Mouse (Mus musculus) spleen, adult 2 months (tissue): Measurements from ENCODE around the gene Gm10338. TPM values are rescaled to one million over a fixed set of nuclear protein-coding genes. Genes with fewer than 3 reads are reported as not detected.
"Not testable (repeated sequence)": the region's sequence is repeated elsewhere in the genome, so short reads cannot be mapped to it uniquely, and the experiment has no call there.

Source experiments
- DNase-seq, 2 experiments: peaks; one replicate each; pipeline versions ENCODE4 v3.0.0 to v3.0.0-alpha.2; 2012 to 2021; ENCODE audit warnings: low spot score in 2 of 2, low read depth in 1 of 2
- H3K27ac ChIP-seq: fragments of 200-500 bp; 2 replicates; pipeline ENCODE4 v1.5.1; 2012; ENCODE audit warnings: low read length, inconsistent platforms; ENCODE audit not compliant: insufficient read depth
- H3K27me3 ChIP-seq: fragments of 200-500 bp; 2 replicates; pipeline ENCODE4 v1.6.1; 2012; ENCODE audit warnings: mild to moderate bottlenecking, moderate library complexity, low read length, inconsistent platforms; ENCODE audit not compliant: control insufficient read depth, insufficient read depth
- H3K36me3 ChIP-seq: fragments of 200-500 bp; 2 replicates; pipeline ENCODE4 v1.6.1; 2012; ENCODE audit warnings: mild to moderate bottlenecking, low read length, inconsistent platforms; ENCODE audit not compliant: control insufficient read depth, insufficient read depth
- H3K4me1 ChIP-seq: fragments of 200-500 bp; 2 replicates; pipeline ENCODE4 v1.6.1; 2011; ENCODE audit warnings: inconsistent platforms; ENCODE audit not compliant: control insufficient read depth, insufficient read depth, insufficient read length
- H3K4me3 ChIP-seq: fragments of 200-500 bp; 2 replicates; pipeline ENCODE4 v1.5.1; 2011; ENCODE audit warnings: mild to moderate bottlenecking, inconsistent platforms; ENCODE audit not compliant: insufficient read depth, insufficient read length; ENCODE audit errors: extremely low read depth
- WGBS: fragments of 180-500 bp; shearing (Covaris S2); methylation state at CpG from one replicate; pipeline ENCODE4 v1.1.7; 2018; 5-methylcytosine and 5-hydroxymethylcytosine counted together
- polyA plus RNA-seq: library from polyadenylated mRNA; depleted of rRNA; stranded (reverse); fragments of >200 nt; gene quantifications from 2 replicates; pipeline ENCODE4 v1.2.3, GENCODE M21; 2012; rRNA removed

The Gm10338 gene
- polyA plus RNA-seq, result not detected in 2 replicates

DNA sequence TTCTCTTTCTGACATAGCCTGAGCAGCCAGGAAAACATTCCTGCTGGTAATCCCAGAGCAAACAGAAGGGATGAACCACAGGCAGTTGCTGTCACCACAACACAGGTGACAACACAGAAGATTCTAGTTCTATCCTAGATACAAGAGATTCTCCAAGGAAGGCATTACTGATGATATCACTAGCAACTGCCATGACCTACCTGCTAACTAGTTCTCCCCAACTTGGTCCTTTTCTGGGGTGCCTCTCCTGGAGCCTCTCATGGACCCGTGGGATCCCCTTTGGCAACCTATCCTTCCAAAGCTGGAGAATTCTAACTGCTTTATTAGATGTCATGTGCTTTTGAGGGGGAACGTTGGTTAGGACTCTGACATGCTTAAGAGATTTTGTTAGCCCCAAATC lies at the start of gene Gm10338:
Gene Gm10338 (minus strand): TSS at position 101 of the 400 bp plus-strand sequence.
- H3K4me1 ChIP-seq, H3K36me3 ChIP-seq, H3K4me3 ChIP-seq, H3K27ac ChIP-seq, H3K27me3 ChIP-seq, DNase-seq: not testable (repeated sequence)
- no CpG with 5 or more reads among the region's 2 CpGs for WGBS

DNA sequence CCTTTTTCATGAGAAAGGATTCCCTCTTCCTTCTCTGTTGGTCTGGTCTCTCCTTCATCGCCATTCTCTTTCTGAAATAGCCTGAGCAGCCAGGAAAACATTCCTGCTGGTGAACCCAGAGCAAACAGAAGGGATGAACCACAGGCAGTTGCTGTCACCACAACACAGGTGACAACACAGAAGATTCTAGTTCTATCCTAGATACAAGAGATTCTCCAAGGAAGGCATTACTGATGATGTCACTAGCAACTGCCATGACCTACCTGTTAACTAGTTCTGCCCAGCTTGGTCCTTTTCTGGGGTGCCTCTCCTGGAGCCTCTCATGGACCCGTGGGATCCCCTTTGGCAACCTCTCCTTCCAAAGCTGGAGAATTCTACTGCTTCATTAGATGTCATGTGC lies 48.5 kb upstream of the Gm10338 start, which contains the start of gene Gm10128:
Gene Gm10128 (minus strand): TSS at position 101 of the 400 bp plus-strand sequence.
- DNase-seq, H3K36me3 ChIP-seq, H3K4me3 ChIP-seq, H3K4me1 ChIP-seq, H3K27ac ChIP-seq, H3K27me3 ChIP-seq: not testable (repeated sequence)
- no CpG with 5 or more reads among the region's 2 CpGs for WGBS

DNA sequence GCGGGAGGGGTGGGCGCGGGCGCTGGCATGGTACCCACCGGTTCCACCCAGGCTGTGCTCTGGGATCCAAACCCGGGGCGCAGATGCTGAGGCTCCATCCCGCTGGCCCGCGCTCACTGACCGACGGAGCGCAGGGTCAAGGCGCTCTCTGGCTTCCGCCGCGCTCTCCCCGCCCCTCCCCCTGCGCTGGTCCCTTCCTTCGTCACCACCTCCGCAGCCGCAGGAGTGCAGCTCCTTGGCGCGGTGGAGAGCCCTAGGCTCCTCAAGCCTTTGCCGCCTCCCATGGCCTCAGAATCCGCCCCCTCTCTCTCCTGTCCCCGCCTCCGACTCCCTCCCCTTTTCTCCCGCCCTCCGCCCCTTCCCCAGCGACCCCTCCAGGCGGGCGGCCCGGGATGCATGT lies 27.0 kb downstream of the Gm10338 start, which contains the start of gene Gm3558:
Gene Gm3558 (minus strand): TSS at position 185 of the 400 bp plus-strand sequence.
- H3K4me1 ChIP-seq, DNase-seq, H3K4me3 ChIP-seq, H3K27me3 ChIP-seq, H3K36me3 ChIP-seq, H3K27ac ChIP-seq: not testable (repeated sequence)
- 0% methylated on average over 3 of the region's 34 CpGs for WGBS

DNA sequence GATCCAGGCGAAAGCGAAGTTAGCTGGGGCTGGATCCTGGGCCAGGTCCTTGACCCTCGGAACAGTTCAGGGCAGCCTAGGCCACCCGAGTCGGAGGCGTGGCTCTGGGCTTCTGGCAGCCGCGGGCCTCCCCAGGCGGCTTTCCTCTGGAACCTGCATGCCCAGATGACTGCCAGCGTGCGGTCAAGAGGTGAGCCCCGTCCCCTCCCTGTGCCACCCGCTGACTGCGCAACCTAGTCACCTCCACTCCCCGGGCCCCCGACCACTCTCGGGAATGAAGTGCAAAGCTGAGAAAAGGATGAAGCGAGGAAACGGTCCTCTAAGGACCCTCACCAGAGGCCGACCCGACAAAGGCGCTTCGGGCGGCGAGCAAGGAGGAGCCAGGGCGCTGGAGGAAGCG lies 27.5 kb downstream of the Gm10338 start:
- DNase-seq, H3K27ac ChIP-seq, H3K4me3 ChIP-seq, H3K36me3 ChIP-seq, H3K27me3 ChIP-seq, H3K4me1 ChIP-seq: not testable (repeated sequence)
- 4% methylated on average over 18 of the region's 27 CpGs for WGBS

GRCm38 (mm10) chr14:7567266-7567665 lies 28.1 kb downstream of the Gm10338 start:
- H3K27me3 ChIP-seq, H3K36me3 ChIP-seq, H3K4me3 ChIP-seq, H3K4me1 ChIP-seq, H3K27ac ChIP-seq, DNase-seq: not testable (repeated sequence)
- WGBS, result 5% methylated on average over 7 of the region's 9 CpGs

Other genes with a start within 250 kb of the Gm10338 start
- not detected in 2 replicates for gene Gm8374, start 230.5 kb downstream of the Gm10338 start, polyA plus RNA-seq
- gene Gm3755, start 144.7 kb downstream of the Gm10338 start, polyA plus RNA-seq, result not detected in 2 replicates
- 0.07 TPM in 1 of 2 replicates, not detected in the other for gene Gm3752, start 111.8 kb downstream of the Gm10338 start, polyA plus RNA-seq
- gene Gm3558, start 27.0 kb downstream of the Gm10338 start, polyA plus RNA-seq, result 0.06 TPM in 1 of 2 replicates, not detected in the other
- gene Gm10128, start 48.4 kb upstream of the Gm10338 start, polyA plus RNA-seq, result not detected in 2 replicates
- not detected in 2 replicates for gene Gm26661, start 196.0 kb upstream of the Gm10338 start, polyA plus RNA-seq
- gene Flnb, start 222.4 kb upstream of the Gm10338 start, polyA plus RNA-seq, result 8.2 and 9.4 TPM in 2 replicates